Mouse (Mus musculus) frontal cortex, adult (tissue): ENCODE measurements around the gene Zfp729a.

Source experiments
- ATAC-seq: cut with Nextera tagmentation; 2 replicates; pipeline ENCODE4 v1.9.2; 2017; ENCODE audit warnings: mild to moderate bottlenecking, moderate library complexity, mixed read lengths; ENCODE audit not compliant: low TSS enrichment

Zfp729a gene

DNA sequence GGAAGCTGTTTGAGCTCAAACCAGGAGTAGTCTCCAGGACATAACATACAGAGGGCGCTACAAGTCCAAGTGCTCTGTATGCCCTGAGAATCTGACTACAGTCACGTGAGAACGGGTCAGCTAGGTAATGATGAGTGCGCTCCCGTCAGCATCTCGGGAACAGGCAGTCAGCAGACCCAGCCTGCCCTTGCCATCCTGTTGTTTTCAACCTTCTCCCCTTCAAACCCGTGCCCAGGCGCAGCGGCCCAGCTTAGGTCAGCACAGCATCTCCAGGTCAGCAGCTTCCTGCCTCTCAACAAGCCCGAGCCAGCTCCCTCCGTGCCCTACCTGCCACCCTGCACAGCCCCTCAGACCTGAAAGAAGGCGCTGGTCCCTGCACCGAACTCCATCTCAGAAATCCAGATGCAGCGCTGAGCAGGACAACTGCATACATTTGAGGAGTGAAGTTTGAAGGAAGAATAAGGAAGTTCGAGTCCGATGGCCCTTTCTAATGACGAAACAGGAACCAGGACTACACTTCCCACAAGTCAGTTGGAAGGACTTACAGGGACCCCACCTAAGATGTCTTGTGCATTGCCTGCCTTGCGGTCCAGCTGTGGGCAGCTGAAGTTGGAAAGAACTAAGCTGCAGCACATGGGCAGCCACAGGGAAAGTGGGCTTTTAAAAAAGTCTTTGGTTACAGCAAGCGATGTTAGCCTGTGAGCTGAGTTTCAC lies at the start of gene Zfp729a, which contains the start of gene Gm49345:
Gene Zfp729a (minus strand): TSS at position 498 of the 714 bp plus-strand sequence.
Gene Gm49345 (minus strand): TSS at position 476 of the 714 bp plus-strand sequence.
- peak; percentile 99 for ATAC-seq

DNA sequence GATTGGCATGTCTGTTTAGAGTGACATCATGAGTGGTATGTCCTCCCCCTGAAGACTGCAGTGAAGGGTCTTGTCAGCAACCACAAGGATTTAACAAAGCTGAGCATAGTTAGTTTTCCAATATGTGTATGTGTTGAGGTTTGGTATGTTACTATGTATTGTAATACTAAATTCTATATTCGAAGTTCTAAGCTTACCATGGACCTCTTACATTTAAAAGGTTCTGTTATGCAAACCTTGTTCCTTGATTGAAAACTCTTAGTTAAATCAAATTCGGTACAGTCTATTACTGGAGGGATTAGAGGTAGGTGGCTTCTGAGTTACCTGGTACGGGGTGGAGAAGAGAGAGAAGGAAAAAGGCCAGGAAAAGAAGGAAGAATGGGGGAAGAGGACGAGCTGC lies 49.4 kb upstream of the Zfp729a start, which contains the start of gene Zfp738:
Gene Zfp738 (minus strand): TSS at position 101 of the 400 bp plus-strand sequence.
- ATAC-seq, result no peak

DNA sequence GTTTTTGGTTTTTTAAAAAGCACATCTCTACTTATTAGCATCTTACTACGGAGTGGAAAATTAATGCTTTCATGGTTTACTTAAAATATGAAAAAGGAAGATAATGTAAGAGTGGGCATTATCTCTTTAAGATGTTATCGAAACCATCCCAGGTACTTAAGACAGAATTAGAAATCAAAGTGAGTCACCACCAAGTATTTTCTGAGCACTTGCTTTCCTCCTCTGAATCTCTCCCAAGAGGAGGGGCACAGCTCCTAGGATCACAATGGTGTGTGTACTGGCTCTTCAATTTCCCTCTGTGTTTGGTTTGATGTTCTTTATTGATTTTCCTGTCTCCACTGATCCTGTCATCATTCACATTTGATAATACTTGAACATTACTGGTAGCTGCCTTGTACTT lies 46.2 kb upstream of the Zfp729a start:
- ATAC-seq, result peak; percentile 93

DNA sequence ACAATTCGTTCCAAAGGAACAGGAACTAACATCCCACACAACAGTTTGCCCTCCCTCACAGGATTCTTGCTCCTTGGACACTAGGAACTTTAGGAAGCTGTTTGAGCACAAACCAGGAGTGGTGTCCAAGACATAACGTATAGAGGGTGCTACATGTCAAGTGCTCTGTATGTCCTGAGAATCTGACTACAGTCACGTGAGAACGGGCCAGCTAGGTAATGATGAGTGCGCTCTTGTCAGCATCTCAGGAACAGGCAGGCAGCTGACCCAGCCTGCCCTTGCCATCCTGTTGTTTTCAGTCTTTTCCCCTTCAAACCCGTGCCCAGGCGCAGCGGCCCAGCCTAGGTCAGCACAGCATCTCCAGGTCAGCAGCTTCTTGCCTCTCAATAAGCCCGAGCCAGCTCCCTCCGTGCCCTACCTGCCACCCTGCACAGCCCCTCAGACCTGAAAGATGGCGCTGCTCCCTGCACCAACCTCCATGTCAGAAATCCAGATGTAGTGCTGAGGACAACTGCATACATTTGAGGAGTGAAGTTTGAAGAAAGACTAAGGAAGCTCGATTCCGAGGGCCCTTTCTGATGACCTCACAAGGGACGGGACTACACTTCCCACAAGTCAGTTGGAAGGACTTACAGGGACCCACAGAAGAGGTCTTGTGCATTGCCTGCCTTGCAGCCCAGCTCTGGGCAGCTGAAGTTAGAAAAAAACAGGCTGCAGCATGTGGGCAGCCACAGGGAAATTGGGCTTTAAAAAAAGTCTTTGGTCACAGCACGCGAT lies 45.6 kb upstream of the Zfp729a start:
- ATAC-seq, result peak; percentile 100

DNA sequence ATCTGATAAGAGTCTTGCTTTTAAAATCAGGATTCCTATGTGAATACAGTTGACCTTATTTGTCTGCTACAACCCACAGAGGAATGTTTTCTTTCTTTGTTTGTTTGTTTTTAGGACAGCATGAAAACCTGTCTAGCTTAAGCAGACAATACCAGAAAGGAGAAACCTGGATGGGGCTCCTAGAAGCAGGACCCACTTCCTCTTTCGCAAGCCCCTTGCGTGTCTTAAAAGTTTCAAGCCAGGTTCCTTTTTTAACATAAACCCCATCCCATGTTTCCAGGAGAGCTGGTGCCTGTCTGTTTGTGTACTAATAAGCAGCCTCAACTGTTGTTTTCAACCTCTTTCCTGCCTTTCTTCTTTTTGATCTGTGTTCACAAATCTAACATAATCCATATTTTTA lies 37.3 kb upstream of the Zfp729a start:
- ATAC-seq, result no peak

DNA sequence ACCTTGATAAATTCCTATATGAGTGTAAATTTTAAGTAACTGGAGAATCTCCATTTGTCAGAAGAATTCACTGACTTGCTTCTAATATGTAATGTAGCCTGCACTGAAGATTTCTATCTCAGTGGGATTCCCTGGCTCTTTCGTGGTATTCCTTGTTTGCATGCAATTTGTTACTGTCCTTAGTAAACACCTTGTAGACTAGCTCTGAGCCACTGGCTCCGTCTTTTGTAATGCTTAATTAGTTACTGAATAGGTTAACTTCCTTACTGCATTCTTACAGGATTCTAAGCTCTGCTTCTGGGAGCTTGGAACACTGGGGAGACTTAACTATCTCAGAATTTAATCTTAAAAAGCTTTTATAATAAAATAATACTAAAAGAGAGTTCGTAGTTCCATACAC lies 14.9 kb upstream of the Zfp729a start:
- ATAC-seq, result no peak

DNA sequence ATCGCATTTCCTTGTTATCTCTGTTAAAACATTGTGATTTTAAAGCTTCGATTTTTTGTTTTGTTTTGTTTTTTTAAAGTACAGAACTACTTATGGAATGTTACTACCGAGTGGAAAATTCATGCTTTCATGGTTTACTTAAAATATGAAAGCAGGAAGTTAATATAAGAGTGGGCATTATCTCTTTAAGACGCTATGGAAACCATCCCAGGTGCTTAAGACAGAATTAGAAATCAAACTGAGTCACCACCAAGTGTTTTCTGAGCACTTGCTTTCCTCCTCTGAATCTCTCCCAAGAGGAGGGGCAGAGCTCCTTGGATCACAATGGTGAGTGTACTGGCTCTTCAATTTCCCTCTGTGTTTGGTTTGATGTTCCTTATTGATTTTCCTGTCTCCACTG lies 27.5 kb downstream of the Zfp729a start:
- ATAC-seq, result peak; percentile 43

DNA sequence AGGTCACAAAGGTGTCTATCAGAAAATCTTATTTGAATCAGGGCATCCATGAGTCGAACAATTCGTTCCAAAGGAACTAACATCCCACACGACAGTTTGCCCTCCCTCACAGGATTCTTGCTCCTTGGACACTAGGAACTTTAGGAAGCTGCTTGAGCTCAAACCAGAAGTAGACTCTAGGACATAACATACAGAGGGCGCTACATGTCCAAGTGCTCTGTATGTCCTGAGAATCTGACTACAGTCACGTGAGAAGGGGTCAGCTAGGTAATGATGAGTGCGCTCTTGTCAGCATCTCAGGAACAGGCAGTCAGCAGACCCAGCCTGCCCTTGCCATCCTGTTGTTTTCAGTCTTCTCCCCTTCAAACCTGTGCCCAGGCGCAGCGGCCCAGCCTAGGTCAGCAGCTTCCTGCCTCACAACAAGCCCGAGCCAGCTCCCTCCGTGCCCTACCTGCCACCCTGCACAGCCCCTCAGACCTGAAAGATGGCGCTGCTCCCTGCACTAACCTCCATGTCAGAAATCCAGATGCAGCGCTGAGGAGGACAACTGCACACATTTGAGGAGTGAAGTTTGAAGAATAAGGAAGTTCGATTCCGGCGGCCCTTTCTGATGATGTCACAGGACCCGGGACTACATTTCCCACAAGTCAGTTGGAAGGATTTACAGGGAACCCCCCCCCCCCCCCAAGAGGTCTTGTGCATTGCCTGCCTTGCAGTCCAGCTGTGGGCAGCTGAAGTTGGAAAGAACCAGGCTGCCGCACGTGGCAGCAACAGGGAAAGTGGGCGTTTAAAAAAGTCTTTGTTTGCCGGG lies 28.3 kb downstream of the Zfp729a start, which contains the start of gene Zfp729b:
Gene Zfp729b (minus strand): TSS at position 642 of the 811 bp plus-strand sequence.
- peak; percentile 98 for ATAC-seq

DNA sequence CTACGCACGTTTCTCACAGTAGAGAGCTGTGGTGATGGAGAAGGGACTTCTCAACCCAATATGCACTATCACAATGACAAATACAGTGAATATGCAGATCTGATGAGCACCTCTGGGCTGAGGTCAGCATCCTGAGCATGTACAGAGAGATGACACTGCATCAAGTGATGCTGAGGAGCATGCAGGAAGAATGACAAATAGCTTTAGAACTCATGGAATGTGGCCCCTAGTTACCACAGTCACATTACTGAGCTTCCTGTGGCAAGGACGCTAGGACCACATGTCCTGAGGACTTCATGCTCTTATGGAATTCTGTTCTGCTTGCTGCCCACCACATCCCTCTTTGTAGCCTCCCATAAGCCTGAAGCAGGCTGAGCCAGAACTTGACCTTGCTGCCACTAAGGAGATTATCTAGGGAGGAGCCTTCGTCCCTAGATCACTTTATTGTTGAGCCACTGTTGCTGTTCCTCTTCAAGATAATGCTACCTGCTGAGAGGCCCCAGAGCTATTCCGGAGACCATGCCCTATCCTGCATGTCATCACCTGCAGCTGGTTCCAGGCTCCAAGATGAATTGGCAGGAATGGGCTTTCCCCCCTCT lies 64.9 kb downstream of the Zfp729a start:
- ATAC-seq, result no peak
